ENCODE assay signal across 8 mouse cellular contexts in the genomic region with DNA sequence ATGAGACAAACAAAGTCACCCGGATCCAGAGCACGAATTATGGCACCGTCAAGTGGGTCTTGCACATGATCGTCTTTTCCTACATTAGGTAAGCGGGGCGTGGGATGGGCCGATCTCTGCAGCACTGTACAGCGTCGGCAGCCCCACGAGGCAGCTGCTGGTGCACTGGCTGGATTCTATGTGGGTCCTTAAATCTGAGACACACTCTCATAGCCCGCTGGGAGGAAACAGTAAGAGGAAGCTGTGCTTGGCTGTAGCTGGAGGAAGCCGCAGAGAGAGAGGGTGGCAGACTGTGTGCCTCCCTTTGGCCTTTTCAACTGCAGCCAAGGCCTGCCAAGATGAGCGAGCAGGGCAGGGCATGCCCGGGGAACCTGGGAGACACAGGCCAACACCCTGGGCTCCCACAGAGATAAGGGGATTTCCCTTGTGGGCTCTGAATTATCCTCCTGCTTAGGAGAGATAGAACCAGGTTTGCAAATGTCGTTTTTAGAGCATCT. TPM values are rescaled to one million over a fixed set of nuclear protein-coding genes. Genes with fewer than 3 reads are reported as not detected.
A peak's percentile ranks its signal among the peaks of the same experiment; 100 is the strongest.
DNase-seq lines count a peak whose midpoint lies in the region; ATAC-seq and TF ChIP-seq lines count a peak whose summit lies in the region.

No protein-coding gene starts in this region.

- TF ChIP-seq EP300 in ES-Bruce4 (IDR thresholded peaks at IDR 0.05; ENCODE audit: insufficient read depth, low read depth, low read length): no peak

- peak overlapping the region; percentile 16; the same call in 1 of the 2 replicates for H3K9ac ChIP-seq in ES-Bruce4 (ENCODE audit: low read depth, poor library complexity, severe bottlenecking)
- peak overlapping the region; percentile 47 for H3K9ac ChIP-seq in hindbrain, embryonic 16.5 days (ENCODE audit: low read depth, low read length)

- no peak for ATAC-seq in hindbrain, embryonic 16.5 days

- H3K36me3 ChIP-seq in kidney, adult 2 months (ENCODE audit: control insufficient read depth, insufficient read depth, low read length): no peaks in the 10 kb centered on the region
- no peaks in the 10 kb centered on the region for H3K36me3 ChIP-seq in ES-Bruce4 (ENCODE audit: control insufficient read depth, insufficient read depth, low read length, poor library complexity, severe bottlenecking)
- no peaks in the 10 kb centered on the region for H3K36me3 ChIP-seq in hindbrain, embryonic 16.5 days (ENCODE audit: control insufficient read depth, insufficient read depth, low read length)

- H3K9me3 ChIP-seq in ES-Bruce4 (replicated peaks; ENCODE audit: control insufficient read depth, insufficient read depth, low read length, poor library complexity, severe bottlenecking): no peaks in the 10 kb centered on the region
- H3K9me3 ChIP-seq in hindbrain, embryonic 16.5 days (ENCODE audit: control insufficient read depth, low read length): no peaks in the 10 kb centered on the region

- no peak for TF ChIP-seq CTCF in kidney, adult 2 months (conservative IDR thresholded peaks at IDR 0.05; ENCODE audit: insufficient read depth, insufficient read length, low read depth, low read length)
- no peak for TF ChIP-seq CTCF in ES-Bruce4 (IDR thresholded peaks at IDR 0.05; ENCODE audit: low read depth, low read length)

- DNase-seq in kidney, adult 2 months: peak; percentile 38
- no peak for DNase-seq in kidney, adult 11 months
- DNase-seq in cerebellum, adult 8-10 months: peak; percentile 32
- peak; percentile 48 for DNase-seq in lung, postnatal 14 days
- DNase-seq in spleen, postnatal 36 days (ENCODE audit: low spot score in 2 of 2): peak; percentile 66 to 67
- DNase-seq in frontal cortex, postnatal 10 days (ENCODE audit: low spot score in 2 of 2): no peak

- 46% methylated on average over 15 of the region's 15 CpGs for WGBS in kidney, adult 2 months
- WGBS in hindbrain, embryonic 16.5 days: 59% methylated on average over 15 of the region's 15 CpGs

- H3K4me2 ChIP-seq in hindbrain, embryonic 16.5 days (ENCODE audit: low read length): peak overlapping the region; percentile 34

- peak overlapping the region; percentile 35 for H3K4me3 ChIP-seq in kidney, adult 2 months (ENCODE audit: insufficient read depth, low read depth, low read length)
- H3K4me3 ChIP-seq in ES-Bruce4 (ENCODE audit: low read depth, low read length): peak overlapping the region; percentile 24
- H3K4me3 ChIP-seq in hindbrain, embryonic 16.5 days (ENCODE audit: low read length): peak overlapping the region; percentile 24

- H3K27me3 ChIP-seq in kidney, adult 2 months (replicated peaks; ENCODE audit: control insufficient read depth, insufficient read depth, low read length): no peaks in the 10 kb centered on the region
- no peaks in the 10 kb centered on the region for H3K27me3 ChIP-seq in ES-Bruce4 (ENCODE audit: control insufficient read depth, insufficient read depth, low read length, poor library complexity, severe bottlenecking)
- H3K27me3 ChIP-seq in hindbrain, embryonic 16.5 days (replicated peaks; ENCODE audit: control insufficient read depth, insufficient read depth, low read length): no peaks in the 10 kb centered on the region

- TF ChIP-seq POLR2A in kidney, adult 2 months (IDR thresholded peaks at IDR 0.05; ENCODE audit: low read depth, low read length): no peak
- no peak for TF ChIP-seq POLR2A in ES-Bruce4 (IDR thresholded peaks at IDR 0.05; ENCODE audit: insufficient read depth, low read length)

- no peaks in the 10 kb centered on the region for H3K4me1 ChIP-seq in kidney, adult 2 months (ENCODE audit: control insufficient read depth, insufficient read depth, low read length)
- H3K4me1 ChIP-seq in ES-Bruce4 (ENCODE audit: control insufficient read depth, insufficient read depth, low read length): no peaks in the 10 kb centered on the region
- H3K4me1 ChIP-seq in hindbrain, embryonic 16.5 days (ENCODE audit: control insufficient read depth, insufficient read depth, low read depth, low read length): no peaks in the 10 kb centered on the region

- H3K27ac ChIP-seq in kidney, adult 2 months (ENCODE audit: insufficient read depth, low read depth, low read length): peak overlapping the region; percentile 2; the same call in 1 of the 2 replicates
- H3K27ac ChIP-seq in ES-Bruce4 (ENCODE audit: insufficient read depth, low read length): no peak overlapping the region
- peak overlapping the region; percentile 59 for H3K27ac ChIP-seq in hindbrain, embryonic 16.5 days (ENCODE audit: low read depth, low read length)

RNA-seq across cellular contexts. Expression of a gene that starts 0.4 kb away (rescaled TPM):
- polyA plus RNA-seq in kidney, adult 2 months (2012; rRNA removed): 5.1 and 5.3 TPM in 2 replicates
- polyA plus RNA-seq in ES-Bruce4 (2011; ENCODE audit: insufficient read depth, insufficient read length, low read depth, missing spikeins): 2.7 and 3.5 TPM in 2 replicates
- 4.8 and 6.1 TPM in 2 replicates for polyA plus RNA-seq in hindbrain, embryonic 16.5 days (2015; fragmentation: Nextera tagmentation; extraction: Ambion mirVana)

RNA-seq across cellular contexts. Expression of a gene that starts 29.8 kb away (rescaled TPM):
- 2.0 and 3.4 TPM in 2 replicates for polyA plus RNA-seq in kidney, adult 2 months (2012; rRNA removed)
- 31.9 and 36.9 TPM in 2 replicates for polyA plus RNA-seq in ES-Bruce4 (2011; ENCODE audit: insufficient read depth, insufficient read length, low read depth, missing spikeins)
- polyA plus RNA-seq in hindbrain, embryonic 16.5 days (2015; fragmentation: Nextera tagmentation; extraction: Ambion mirVana): 54.5 and 58.0 TPM in 2 replicates

Comparison
In these comparisons a context has a peak if more than half of its experiments do, and no peak if none do; other contexts are left out.
1. DNase-seq: peak in kidney, adult 2 months (single experiment), cerebellum, adult 8-10 months (single experiment), lung, postnatal 14 days (single experiment) and spleen, postnatal 36 days (2 of 2); none in kidney, adult 11 months (single experiment) and frontal cortex, postnatal 10 days (0 of 2).
2. Peak in every context shown above with its lines, with median percentiles within 50 percentile points of each other: H3K4me3 ChIP-seq.